Mouse (Mus musculus): ENCODE data around the gene Rapgef1. TPM values are rescaled to one million over a fixed set of nuclear protein-coding genes. Genes with fewer than 3 reads are reported as not detected.
"Not testable (repeated sequence)": the region's sequence is repeated elsewhere in the genome, so short reads cannot be mapped to it uniquely, and the experiment has no call there.

Gene Rapgef1
- total and polyA plus RNA-seq, 2 experiments: 11.8 to 25.3 TPM

GRCm38 (mm10) chr2:29706726-29707620 lies 87.5 kb downstream of the Rapgef1 start:
- H3K36me3 ChIP-seq (ENCODE audit: control insufficient read depth, insufficient read depth, low read length): peaks cover 7% of the 10 kb centered on the region; the same call in 1 of the 2 replicates
- no peaks in the 10 kb centered on the region for H3K4me1 ChIP-seq (ENCODE audit: control insufficient read depth, insufficient read depth, low read length)
- no peak overlapping the region for H3K4me3 ChIP-seq (ENCODE audit: insufficient read depth, low read depth, low read length)
- no peak overlapping the region for H3K9ac ChIP-seq (ENCODE audit: low read depth, low read length)
- no peak for DNase-seq (ENCODE audit: extremely low read depth, low read depth, low spot score)
- TF ChIP-seq POLR2A (IDR thresholded peaks at IDR 0.05; ENCODE audit: extremely low read depth, insufficient read depth, low read length) (no peak), CTCF (IDR thresholded peaks at IDR 0.05; ENCODE audit: low read depth, low read length) (no peak)
- 92% methylated on average over 18 of the region's 18 CpGs for WGBS
- no peaks in the 10 kb centered on the region for H3K27me3 ChIP-seq (ENCODE audit: control insufficient read depth, insufficient read depth, low read length)
- no peak overlapping the region for H3K27ac ChIP-seq (replicated peaks; ENCODE audit: insufficient read depth, low read depth, low read length)
- no peaks in the 10 kb centered on the region for H3K79me2 ChIP-seq (ENCODE audit: control insufficient read depth, insufficient read depth, low read length)

GRCm38 (mm10) chr2:29707731-29708130 lies 88.2 kb downstream of the Rapgef1 start:
- WGBS: 90% methylated on average over 4 of the region's 4 CpGs

GRCm38 (mm10) chr2:29708209-29708608 lies 88.7 kb downstream of the Rapgef1 start:
- H3K9ac ChIP-seq (ENCODE audit: low read depth, low read length); H3K27me3 ChIP-seq (ENCODE audit: control insufficient read depth, insufficient read depth, low read length); H3K4me3 ChIP-seq (ENCODE audit: insufficient read depth, low read depth, low read length); H3K27ac ChIP-seq (replicated peaks; ENCODE audit: insufficient read depth, low read depth, low read length); H3K36me3 ChIP-seq (ENCODE audit: control insufficient read depth, insufficient read depth, low read length); H3K4me1 ChIP-seq (ENCODE audit: control insufficient read depth, insufficient read depth, low read length); DNase-seq (ENCODE audit: extremely low read depth, low read depth, low spot score); H3K79me2 ChIP-seq (ENCODE audit: control insufficient read depth, insufficient read depth, low read length): not testable (repeated sequence)
- 93% methylated on average over 4 of the region's 4 CpGs for WGBS

More at GRCm38 (mm10) chr2:29707731-29708130, 88.2 kb downstream of the Rapgef1 start:
- no peak overlapping the region for H3K27ac ChIP-seq (replicated peaks; ENCODE audit: insufficient read depth, low read depth, low read length)
- no peak overlapping the region for H3K9ac ChIP-seq (ENCODE audit: low read depth, low read length)
- H3K79me2 ChIP-seq (ENCODE audit: control insufficient read depth, insufficient read depth, low read length): no peaks in the 10 kb centered on the region
- DNase-seq (ENCODE audit: extremely low read depth, low read depth, low spot score): no peak
- H3K27me3 ChIP-seq (ENCODE audit: control insufficient read depth, insufficient read depth, low read length): no peaks in the 10 kb centered on the region
- H3K4me1 ChIP-seq (ENCODE audit: control insufficient read depth, insufficient read depth, low read length): no peaks in the 10 kb centered on the region
- H3K36me3 ChIP-seq (ENCODE audit: control insufficient read depth, insufficient read depth, low read length): peaks cover 5% of the 10 kb centered on the region; the same call in 1 of the 2 replicates
- H3K4me3 ChIP-seq (ENCODE audit: insufficient read depth, low read depth, low read length): no peak overlapping the region
- TF ChIP-seq CTCF (IDR thresholded peaks at IDR 0.05; ENCODE audit: low read depth, low read length) (peak; percentile 65), POLR2A (IDR thresholded peaks at IDR 0.05; ENCODE audit: extremely low read depth, insufficient read depth, low read length) (no peak)

GRCm38 (mm10) chr2:29711038-29711437 lies 91.5 kb downstream of the Rapgef1 start:
- no peaks in the 10 kb centered on the region for H3K4me1 ChIP-seq (ENCODE audit: control insufficient read depth, insufficient read depth, low read length)
- no peak overlapping the region for H3K27ac ChIP-seq (replicated peaks; ENCODE audit: insufficient read depth, low read depth, low read length)
- no peaks in the 10 kb centered on the region for H3K36me3 ChIP-seq (ENCODE audit: control insufficient read depth, insufficient read depth, low read length)
- no peaks in the 10 kb centered on the region for H3K79me2 ChIP-seq (ENCODE audit: control insufficient read depth, insufficient read depth, low read length)
- H3K4me3 ChIP-seq (ENCODE audit: insufficient read depth, low read depth, low read length): no peak overlapping the region
- no peak for TF ChIP-seq CTCF (IDR thresholded peaks at IDR 0.05; ENCODE audit: low read depth, low read length)
- no peak for TF ChIP-seq POLR2A (IDR thresholded peaks at IDR 0.05; ENCODE audit: extremely low read depth, insufficient read depth, low read length)
- WGBS: 80% methylated on average over 3 of the region's 3 CpGs
- DNase-seq (ENCODE audit: extremely low read depth, low read depth, low spot score): no peak
- H3K9ac ChIP-seq (ENCODE audit: low read depth, low read length): no peak overlapping the region
- H3K27me3 ChIP-seq (ENCODE audit: control insufficient read depth, insufficient read depth, low read length): no peaks in the 10 kb centered on the region

GRCm38 (mm10) chr2:29711877-29712276 lies 92.4 kb downstream of the Rapgef1 start:
- Histone ChIP-seq H3K4me3 (ENCODE audit: insufficient read depth, low read depth, low read length) (no peak overlapping the region), H3K36me3 (ENCODE audit: control insufficient read depth, insufficient read depth, low read length) (no peaks in the 10 kb centered on the region), H3K27me3 (ENCODE audit: control insufficient read depth, insufficient read depth, low read length) (no peaks in the 10 kb centered on the region), H3K4me1 (ENCODE audit: control insufficient read depth, insufficient read depth, low read length) (no peaks in the 10 kb centered on the region), H3K27ac (replicated peaks; ENCODE audit: insufficient read depth, low read depth, low read length) (no peak overlapping the region), H3K9ac (ENCODE audit: low read depth, low read length) (no peak overlapping the region), H3K79me2 (ENCODE audit: control insufficient read depth, insufficient read depth, low read length) (no peaks in the 10 kb centered on the region)
- WGBS: 94% methylated on average over 5 of the region's 5 CpGs
- no peak for DNase-seq (ENCODE audit: extremely low read depth, low read depth, low spot score)
- no peak for TF ChIP-seq CTCF (IDR thresholded peaks at IDR 0.05; ENCODE audit: low read depth, low read length)
- TF ChIP-seq POLR2A (IDR thresholded peaks at IDR 0.05; ENCODE audit: extremely low read depth, insufficient read depth, low read length): no peak

GRCm38 (mm10) chr2:29713501-29713900 lies 94.0 kb downstream of the Rapgef1 start:
- Histone ChIP-seq H3K79me2 (ENCODE audit: control insufficient read depth, insufficient read depth, low read length) (no peaks in the 10 kb centered on the region), H3K4me1 (ENCODE audit: control insufficient read depth, insufficient read depth, low read length) (no peaks in the 10 kb centered on the region), H3K27me3 (ENCODE audit: control insufficient read depth, insufficient read depth, low read length) (no peaks in the 10 kb centered on the region), H3K27ac (replicated peaks; ENCODE audit: insufficient read depth, low read depth, low read length) (no peak overlapping the region), H3K4me3 (ENCODE audit: insufficient read depth, low read depth, low read length) (no peak overlapping the region), H3K9ac (ENCODE audit: low read depth, low read length) (no peak overlapping the region), H3K36me3 (ENCODE audit: control insufficient read depth, insufficient read depth, low read length) (no peaks in the 10 kb centered on the region)
- 75% methylated on average over 2 of the region's 2 CpGs for WGBS
- no peak for DNase-seq (ENCODE audit: extremely low read depth, low read depth, low spot score)
- TF ChIP-seq POLR2A (IDR thresholded peaks at IDR 0.05; ENCODE audit: extremely low read depth, insufficient read depth, low read length) (no peak), CTCF (IDR thresholded peaks at IDR 0.05; ENCODE audit: low read depth, low read length) (no peak)
